Mouse (Mus musculus) retina, embryonic 14.5 days (tissue): Measurements from ENCODE around the gene Gm17455.

ENCODE experiments used
- DNase-seq: peaks from one replicate; pipeline ENCODE4 v3.0.0-alpha.2; 2015; ENCODE audit warnings: low spot score

Gene Gm17455

DNA sequence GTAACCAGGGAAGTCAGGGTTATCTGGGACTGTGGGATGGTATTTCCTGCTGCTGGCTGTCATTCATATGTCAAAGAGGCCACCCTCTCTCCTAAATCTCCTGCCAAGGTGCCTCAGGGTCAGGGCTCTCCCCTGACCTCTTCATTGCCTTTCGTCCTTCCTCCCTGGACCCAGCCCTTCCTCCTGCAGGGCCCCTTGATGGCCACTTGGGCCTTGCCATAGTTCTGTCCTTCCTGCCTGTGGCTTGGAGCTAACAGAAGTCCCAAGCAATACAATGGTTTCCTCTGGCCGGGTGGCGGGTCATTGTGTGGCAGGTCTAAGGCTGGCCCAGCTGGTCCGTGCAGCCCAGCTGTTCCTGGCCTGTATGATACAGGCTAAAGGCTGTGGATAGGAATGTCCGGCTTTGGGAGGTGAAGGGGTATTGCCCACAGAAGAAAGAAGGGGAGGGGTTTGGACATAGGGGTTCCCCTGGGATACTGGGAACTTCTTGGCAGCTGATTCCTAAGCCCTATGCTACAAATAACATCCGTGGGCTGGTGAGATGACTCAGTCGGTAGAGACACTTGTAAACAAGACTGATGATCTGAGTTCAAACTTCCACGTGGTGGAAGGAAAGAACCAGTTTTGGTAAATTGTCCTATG, 25.5 kb upstream of the Gm17455 start:
- DNase-seq = no peak

DNA sequence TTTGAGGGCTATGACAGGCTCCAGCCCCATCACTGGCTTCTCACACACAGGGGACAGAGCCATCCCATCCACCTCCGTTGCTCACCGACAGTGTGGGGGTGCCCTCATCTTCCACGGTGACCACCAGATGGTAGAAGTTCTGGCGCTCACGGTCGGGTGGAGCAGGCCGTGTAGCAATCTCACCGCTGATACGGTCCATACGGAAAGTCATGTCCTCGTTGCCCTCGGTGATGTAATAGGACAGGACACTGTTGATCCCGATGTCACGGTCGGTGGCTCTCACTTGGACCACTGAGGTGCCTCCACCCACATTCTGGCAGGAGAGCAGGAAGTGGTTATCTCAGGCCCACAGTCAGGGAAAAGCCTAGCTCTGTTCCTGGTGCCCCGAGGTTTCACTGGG, 22.8 kb upstream of the Gm17455 start:
- DNase-seq = no peak

DNA sequence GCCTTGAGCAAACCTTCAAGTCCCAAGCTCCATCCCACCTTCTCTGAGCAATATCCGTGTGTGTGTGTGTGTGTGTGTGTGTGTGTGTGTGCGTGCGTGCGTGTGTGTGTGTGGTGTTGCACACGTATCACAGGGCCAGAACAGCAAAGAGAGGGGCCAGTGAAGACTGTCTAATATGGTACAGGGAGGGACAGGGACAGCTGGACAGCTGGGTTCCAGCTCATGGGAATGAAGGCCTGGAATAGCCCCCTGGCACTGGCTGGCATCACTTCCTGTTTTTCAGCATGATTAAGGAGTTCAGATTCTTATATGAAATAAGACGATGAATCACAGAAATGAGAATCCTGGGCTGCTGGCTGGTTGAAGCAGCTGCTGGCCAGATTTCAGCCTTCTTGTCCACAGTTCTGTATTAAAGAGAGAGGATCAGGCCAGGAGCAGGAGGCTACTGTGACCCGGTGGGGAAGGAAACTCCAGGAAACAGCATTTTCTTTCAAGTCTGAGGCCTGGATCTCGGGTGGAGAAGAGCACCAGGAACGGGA, 20.0 kb upstream of the Gm17455 start:
- no peak for DNase-seq

DNA sequence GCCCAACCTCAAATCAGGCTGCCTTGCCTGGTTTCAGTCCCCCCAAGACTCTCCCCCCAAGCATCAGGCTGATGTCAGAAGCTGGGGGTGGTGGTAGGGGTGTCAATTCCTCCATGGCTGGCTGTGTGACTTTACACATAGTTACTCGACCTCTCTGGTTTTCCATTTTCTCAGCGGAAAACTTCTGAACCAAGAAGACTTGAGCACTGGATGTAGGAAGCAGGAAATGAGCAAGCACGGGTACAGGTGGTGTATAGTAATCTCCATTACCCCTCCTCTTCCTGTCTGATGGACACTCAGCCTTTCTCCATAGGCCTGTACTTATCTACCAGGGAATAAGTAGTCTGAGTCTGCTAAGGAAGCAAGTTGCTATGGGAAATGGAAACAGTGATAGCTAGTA, 19.3 kb upstream of the Gm17455 start:
- no peak for DNase-seq

DNA sequence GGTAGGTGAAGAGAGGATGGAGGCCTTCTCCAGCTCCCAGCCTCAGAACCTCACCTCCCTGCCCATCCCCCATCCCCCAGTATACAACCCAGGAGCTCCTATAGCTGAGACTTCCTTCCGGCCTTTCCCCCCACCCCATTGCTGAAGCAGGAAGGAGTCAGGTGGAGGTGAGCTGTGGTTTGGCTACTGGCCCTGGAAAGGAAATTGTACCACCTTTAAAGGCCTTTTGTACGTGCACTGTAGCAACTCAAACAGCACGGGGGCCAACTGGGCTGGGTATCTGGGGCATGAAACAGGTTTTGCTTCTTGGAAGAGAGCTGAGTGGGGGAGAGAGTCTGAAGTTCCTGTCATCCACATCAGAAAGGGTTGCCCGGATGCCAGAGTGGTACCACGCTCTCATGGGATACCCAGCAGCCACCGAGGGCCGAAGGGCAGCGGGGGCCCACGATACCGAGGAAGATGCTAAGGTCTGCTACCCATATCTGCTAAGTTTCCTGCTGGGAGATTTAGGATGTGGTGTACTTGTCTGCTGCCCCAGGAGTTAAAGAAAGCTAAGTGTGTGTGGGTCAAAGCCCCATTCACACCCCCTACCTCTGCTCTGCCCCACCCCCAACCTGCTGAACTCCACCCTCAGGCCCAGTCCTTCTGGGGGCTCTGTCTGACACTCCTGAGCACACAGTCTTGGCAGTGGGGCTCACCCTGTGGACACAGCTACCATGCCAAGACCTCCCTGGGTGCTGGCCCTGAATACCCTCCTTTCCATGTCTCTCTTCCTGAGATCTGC, 18.2 kb upstream of the Gm17455 start:
- DNase-seq = no peak

DNA sequence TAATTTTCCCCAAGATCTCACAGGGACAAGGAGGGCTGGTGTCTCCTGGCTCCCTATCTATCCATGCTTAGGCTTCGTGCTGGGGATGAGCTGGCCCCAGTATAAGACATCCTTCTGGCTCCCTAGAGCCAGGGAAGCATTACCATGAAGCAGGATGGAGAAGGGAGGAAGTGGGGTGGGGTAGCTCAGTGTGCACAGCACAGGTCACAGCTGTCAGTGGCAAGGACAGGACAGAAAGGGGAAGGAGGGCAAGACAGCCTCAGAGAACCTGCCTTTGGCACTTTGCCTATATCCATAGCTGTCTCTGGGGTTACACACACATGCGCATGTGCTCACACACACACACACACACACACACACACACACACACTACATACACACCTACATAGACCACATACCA, 11.2 kb upstream of the Gm17455 start:
- DNase-seq = no peak

DNA sequence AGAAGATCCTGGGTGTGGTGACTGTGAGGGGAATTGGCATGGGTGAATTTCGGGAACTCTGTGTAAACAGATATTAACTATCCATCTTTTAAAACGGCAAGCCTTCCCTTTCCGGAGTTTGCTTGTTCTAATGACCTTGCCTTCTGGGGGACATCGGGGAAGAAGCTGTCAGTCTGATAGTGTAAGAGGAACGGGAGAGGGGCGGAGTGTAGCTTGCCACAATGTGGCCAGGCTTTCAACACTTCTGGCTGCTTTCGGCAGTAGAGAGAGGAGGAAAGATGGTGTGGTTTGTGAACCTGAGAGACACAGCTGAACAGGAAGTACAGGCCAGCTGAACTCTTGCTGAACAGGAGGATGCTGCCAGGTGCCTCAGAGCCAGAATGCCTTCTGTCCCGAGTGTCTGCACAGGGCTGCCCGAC, 10.1 kb upstream of the Gm17455 start:
- DNase-seq = no peak

DNA sequence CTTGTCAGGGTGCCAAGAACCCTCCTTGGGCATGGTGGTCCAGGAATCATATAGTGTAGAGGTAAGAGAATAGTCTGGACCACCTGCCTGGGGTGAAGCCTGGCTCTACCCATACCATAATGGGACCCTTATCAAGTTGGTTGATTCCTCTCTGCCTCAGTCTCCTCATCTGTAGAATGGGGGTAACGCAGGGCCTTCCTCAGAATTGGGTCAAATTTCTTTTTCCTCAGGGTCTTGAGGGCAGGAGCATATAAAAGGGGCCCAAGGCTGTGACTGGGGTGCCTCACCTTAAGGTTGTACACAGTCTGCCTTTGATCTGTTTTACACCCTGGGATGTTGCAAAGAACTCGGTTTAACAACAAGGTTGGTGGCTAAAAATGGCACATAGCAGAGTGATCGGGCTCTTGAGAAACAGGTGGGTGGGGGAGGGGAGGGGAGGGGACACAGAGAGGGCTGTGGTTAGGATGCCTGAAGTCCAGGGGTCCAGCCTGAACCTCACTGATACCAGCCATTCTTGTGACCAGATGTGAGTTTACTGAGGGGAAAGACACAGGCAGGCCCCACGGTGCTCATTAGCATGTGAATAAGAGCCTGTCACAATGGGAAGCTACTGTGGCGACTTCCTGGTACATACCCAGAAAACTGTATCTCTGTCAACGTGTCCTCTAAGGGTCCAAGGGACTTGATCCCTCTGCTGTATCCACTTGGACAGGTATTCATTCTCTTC, 9.2 kb upstream of the Gm17455 start:
- DNase-seq = peak; percentile 37

DNA sequence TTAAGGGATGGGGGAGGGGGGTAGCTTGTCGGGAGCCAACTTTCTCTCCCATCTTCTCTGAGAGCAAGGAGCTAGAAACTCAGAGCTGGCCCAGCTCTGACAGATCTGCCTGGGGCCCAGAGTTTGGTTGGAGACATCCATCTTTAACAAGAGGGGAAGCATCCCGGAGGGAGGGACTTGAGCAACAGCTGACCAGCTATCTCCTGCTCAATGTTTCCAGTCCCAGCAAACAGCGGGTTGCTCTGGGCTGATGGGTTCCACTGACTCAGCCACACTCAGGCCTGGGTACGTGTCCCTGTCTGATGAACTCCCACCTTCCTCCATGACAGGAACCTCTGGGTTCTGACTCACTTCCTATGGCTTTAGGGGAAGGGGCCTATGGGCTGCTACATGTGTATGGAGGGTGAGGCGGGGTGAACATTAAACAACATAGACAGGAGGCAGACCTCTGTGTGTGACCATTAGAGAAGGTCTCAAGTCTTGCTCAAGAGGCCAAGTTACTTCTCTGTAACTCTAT, 8.6 kb upstream of the Gm17455 start:
- no peak for DNase-seq

DNA sequence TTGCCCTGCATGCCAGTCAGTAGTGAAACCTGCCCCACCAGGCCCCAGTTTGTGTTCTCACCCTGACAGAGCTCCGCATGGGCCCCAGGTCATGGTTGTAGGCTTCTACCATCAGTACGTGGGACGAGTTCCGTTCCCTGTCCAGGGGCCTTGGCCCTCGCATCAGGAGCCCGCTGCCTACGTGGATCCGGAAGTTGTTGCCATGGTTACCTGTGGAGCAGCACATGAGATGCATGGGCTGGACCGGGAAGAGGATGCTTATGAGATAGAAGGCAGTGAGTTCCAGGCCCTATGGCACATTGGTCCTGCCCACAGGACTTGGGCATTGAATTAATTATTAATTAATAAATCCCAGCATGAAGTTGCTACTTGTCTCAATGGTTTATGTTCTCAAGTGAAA, 7.9 kb upstream of the Gm17455 start:
- DNase-seq = no peak

DNA sequence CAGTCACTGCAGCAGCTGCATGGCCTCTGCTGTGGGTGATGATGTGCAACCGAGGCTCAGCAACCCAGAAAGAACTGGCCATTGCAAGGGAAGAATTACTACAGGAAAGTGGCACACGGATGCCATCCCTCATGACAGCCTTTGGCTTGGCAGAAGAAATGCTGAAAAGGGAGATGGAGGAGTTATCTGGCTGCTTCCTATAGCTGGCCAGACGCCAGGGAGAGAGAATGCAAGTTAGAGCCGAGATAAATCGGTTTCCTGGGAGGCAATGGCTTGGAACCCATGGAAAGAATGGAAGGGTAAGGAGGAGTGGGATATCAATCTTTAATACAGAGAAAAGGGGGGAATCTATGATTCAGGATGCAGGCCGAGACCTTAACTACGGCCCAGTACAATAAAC, 4.6 kb upstream of the Gm17455 start:
- DNase-seq = no peak

DNA sequence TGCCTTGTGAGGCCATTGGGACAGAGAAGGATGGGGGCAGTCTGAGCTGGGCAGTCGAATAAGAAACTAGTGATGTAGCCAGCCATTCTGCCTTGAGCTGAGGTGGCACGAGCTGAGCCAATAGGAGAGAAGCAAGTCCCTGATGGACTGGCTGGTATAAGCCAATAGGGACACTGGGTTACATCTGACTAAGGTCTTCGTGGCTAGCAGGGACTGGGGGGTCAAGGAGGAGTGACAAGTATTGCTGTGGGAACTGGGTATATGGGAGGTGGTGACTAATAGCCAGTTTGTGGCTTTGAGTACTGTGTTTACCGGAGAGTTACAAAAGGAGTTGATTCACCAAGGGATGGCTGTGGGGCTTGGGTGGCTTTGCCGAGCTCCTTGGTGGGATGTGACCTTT, 3.9 kb upstream of the Gm17455 start:
- no peak for DNase-seq

DNA sequence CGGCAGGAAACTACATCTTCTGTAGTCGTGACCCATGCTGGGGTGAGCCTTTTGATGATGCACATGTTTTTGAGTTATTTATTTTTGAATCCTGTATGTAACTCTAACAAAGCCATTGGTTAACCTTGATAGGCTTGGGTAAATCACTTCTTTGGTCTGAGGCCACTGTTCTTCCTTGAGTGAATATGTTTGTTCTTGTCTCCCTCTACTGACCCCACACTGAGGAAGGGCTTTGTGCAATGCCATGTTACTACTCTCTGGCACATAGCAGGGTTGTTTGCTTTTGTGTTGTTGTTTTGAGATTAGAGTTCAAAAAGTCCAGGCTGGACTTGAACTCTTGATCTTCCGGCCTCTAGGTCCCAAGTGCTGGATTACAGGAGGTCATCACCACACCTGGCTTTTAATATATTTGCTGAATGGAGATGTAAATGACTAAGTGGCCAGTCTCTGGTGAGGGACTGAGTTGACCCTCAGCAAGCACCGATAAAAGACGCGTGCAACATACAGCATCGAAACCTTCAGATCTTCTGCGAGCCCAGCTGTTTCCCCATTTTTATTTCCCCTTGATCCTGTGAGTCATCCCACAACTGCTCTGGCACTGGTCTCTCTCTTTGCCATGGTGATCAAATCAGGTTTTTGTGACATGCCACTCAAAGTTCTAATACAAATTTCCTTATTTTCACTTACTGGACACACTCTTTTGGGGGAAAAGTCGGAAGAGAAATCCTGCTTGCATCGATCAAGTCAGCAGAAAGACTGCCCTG, 1.3 kb upstream of the Gm17455 start:
- no peak for DNase-seq

DNA sequence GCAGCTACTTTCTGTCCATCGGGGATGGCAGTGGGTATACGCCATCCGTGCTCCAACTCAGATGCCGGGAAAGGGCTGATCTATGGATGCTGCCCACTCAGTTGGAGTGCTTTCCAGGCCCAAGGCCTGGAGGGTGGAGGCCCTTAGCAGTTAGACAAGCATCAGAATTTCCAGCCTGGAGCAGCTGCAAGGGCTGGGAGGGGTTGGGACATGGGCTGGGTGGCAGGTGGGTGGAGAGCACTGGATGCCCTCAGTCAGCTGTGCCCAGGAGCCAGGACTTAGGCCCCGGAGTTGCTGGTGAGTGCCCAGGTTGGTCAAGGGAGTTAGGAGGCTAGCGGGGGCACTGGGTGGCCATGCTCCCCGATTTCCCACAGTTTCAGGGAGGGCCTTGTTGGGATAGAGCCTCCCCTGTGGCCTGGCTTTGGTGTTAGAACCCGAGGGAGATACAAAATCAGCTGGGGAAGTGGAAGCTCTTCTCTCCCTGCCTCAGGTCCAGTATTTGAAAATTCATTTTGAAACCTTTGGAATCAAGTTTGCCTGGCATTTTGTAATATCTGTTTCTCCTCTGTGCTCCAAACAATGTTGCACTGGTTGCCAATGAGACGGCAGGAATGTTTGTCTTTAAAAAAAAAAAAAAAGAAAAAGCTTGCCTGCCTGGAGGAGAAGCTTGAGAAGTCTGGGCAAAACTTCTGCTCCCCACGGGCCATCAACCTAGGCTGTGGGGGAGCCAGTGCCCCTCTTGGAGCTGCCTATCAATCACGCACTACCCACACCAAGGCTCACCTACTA, 1.2 kb downstream of the Gm17455 start:
- DNase-seq = no peak

DNA sequence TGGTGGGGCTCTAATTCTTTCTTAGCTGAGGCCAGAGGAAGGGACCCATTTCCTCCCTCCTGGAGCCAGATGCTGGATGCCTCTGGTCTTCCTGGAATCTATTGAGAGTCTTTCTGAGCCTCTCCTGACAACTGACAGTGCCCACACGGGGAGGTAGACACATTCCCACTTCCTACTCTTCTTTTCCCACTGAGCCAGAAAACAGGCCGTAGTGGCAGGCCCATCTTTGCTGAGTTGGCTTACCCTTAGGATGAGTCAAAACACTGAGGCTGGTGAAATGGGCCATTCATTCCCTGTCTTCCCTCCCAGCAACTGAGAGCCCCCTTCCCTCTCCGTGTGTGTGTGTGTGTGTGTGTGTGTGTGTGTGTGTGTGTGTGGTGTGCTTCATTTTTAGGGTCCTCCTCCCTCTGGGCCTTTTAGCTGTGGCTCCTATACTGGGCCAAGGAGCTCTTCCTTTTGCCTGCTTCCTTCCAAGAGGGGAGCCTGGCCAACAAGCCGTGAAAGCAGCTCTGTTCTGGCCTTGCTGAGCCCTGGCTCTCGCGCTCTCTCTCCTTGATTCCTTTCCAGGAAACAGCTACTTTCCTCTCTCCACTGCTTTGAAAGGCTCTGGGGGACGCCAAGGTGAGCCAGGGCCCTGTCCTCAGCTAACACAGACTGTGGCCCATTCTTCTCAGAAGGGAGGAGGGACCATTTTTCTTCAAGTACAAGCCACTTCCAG, 6.1 kb downstream of the Gm17455 start:
- no peak for DNase-seq

DNA sequence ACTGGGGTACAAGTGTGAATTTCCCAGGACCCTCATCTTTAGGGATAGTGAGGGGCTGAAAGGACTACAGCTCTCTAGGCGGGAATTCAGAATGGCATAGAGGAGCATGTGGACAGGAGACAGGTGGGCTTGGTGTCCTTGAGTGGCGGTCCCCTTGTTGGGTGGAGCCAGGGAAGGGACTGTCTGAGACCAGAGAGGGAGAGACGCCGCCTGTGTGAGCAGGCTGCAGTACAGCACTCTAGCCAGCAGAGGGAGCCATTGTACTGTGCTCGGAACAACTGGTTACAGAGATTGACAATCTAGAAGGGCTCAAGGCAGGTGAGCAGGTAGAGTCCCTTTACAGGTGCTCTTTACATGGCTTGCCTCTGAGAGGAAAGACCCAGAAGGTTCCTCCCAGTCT, 8.3 kb downstream of the Gm17455 start:
- DNase-seq = peak; percentile 86

DNA sequence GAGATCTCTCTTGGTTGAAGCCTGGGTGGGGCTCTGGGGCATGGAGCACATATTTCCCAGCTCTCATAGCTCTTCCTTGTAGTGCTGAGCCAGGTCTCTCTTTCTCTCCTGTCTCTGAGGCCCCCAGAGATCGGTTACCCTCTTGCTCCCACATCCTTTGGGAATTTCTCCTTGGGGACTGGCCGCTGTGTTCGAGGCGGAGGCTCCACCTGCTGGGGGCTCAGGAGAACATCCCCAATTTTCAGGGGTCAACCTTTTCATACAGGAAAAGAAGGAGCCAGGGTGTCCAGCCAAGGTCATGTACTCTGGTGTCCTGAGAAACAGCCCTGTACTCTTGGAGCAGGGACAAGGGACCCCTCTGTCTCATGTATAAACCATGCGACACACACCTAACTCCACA, 12.3 kb downstream of the Gm17455 start:
- peak; percentile 62 for DNase-seq

DNA sequence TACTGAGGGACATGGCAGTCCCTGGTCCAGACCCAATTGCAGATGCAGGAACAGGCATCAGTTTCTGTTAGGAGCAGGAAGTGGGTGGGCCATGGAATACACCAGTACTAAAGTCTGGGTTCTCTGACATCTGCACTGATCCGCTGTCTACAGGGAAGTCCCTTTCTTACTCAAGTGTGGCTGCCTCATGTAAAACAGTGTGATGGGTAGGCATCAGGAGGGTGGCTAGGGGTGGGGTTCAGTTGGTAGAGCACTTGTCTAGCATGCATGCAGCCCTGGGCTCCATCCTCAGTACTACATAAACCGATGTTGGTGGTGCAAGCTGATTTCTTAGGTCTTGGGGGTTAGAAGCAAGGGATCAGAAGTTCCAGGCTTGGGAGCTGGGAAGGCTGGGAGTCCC, 14.2 kb downstream of the Gm17455 start:
- no peak for DNase-seq

DNA sequence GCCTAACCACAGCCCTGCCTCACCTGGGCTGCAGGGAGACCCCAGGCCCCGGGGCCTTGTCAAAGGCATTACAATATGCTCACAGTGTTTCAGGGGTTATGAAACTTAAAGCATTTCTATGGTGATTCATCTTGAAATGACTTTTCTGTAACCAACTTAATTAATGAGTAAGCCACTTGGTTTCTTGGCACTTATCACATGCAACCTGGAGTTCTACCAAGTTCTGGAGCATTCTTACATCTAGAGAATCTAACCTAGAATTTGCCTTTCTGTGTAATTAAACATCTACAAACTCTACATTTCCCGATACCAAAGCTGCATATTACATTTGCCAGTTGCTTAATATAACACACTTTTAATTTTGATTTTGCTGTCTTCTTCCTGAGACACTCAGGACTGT, 17.5 kb downstream of the Gm17455 start:
- DNase-seq = no peak

DNA sequence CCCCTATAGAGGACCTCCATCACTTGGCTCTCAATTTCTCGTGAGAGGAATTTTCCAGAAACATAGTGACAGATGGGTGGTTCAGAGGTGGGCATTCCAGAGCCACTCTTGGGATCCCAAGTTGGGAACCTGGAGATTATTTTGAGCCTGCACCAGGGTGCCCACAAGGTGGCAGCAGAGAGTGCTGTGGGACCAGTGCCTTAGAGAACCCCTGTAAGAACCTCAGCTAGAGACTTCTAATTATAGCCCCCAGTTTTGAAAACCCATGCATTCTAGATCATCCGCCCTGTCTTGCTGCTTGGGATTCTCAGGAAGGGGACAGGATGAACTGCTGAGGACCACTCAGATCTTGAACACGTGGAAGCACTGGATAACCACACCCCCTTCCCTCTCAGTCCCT, 18.6 kb downstream of the Gm17455 start:
- peak; percentile 90 for DNase-seq
